Mouse (Mus musculus): ENCODE data around the gene Efs.
A peak's percentile ranks its signal among the peaks of the same experiment; 100 is the strongest.
"Not testable (repeated sequence)": the region's sequence is repeated elsewhere in the genome, so short reads cannot be mapped to it uniquely, and the experiment has no call there.

The Efs gene

GRCm38 (mm10) chr14:54925349-54926342 lies at the start of gene Efs:
Gene Efs (minus strand): TSS chr14:54926126.
- no peak for DNase-seq

- no peak for DNase-seq
Measured at GRCm38 (mm10) chr14:54974068-54974791, 48.3 kb upstream of the Efs start.

- DNase-seq: not testable (repeated sequence)
Measured at GRCm38 (mm10) chr14:54972786-54973185, 46.9 kb upstream of the Efs start.

- DNase-seq: no peak
Measured at GRCm38 (mm10) chr14:54968344-54968743, 42.4 kb upstream of the Efs start.

- DNase-seq: no peak
Measured at GRCm38 (mm10) chr14:54967874-54968273, 41.9 kb upstream of the Efs start.

- DNase-seq: no peak
Measured at GRCm38 (mm10) chr14:54966320-54966977, 40.5 kb upstream of the Efs start, which contains the start of gene Myh6. Gene Myh6 (minus strand): TSS chr14:54966927.

- no peak for DNase-seq
Measured at GRCm38 (mm10) chr14:54965631-54966030, 39.7 kb upstream of the Efs start.

GRCm38 (mm10) chr14:54965044-54965443 lies 39.1 kb upstream of the Efs start:
- DNase-seq: no peak

GRCm38 (mm10) chr14:54963727-54964126 lies 37.8 kb upstream of the Efs start:
- no peak for DNase-seq

GRCm38 (mm10) chr14:54962714-54963113 lies 36.8 kb upstream of the Efs start:
- no peak for DNase-seq

GRCm38 (mm10) chr14:54961487-54961886 lies 35.6 kb upstream of the Efs start:
- no peak for DNase-seq

- DNase-seq: peak; percentile 22
Measured at GRCm38 (mm10) chr14:54960769-54961168, 34.8 kb upstream of the Efs start.

- DNase-seq: not testable (repeated sequence)
Measured at GRCm38 (mm10) chr14:54959853-54960613, 34.1 kb upstream of the Efs start.

- DNase-seq: no peak
Measured at GRCm38 (mm10) chr14:54959197-54959596, 33.3 kb upstream of the Efs start.

GRCm38 (mm10) chr14:54958503-54958902 lies 32.6 kb upstream of the Efs start:
- no peak for DNase-seq

- DNase-seq: no peak
Measured at GRCm38 (mm10) chr14:54956533-54956932, 30.6 kb upstream of the Efs start.

- no peak for DNase-seq
Measured at GRCm38 (mm10) chr14:54955481-54955880, 29.6 kb upstream of the Efs start.

- no peak for DNase-seq
Measured at GRCm38 (mm10) chr14:54954474-54954873, 28.5 kb upstream of the Efs start.

GRCm38 (mm10) chr14:54953664-54954206 lies 27.8 kb upstream of the Efs start:
- no peak for DNase-seq

- no peak for DNase-seq
Measured at GRCm38 (mm10) chr14:54951587-54951986, 25.7 kb upstream of the Efs start.

- DNase-seq: no peak
Measured at GRCm38 (mm10) chr14:54950493-54950892, 24.6 kb upstream of the Efs start.

- no peak for DNase-seq
Measured at GRCm38 (mm10) chr14:54948781-54949180, 22.9 kb upstream of the Efs start.

Data from thymus, postnatal 25 days (tissue).